Mouse (Mus musculus) testis, adult 2 months (tissue): Measurements from ENCODE around the gene Elovl3. TPM values are rescaled to one million over a fixed set of nuclear protein-coding genes. Genes with fewer than 3 reads are reported as not detected.

Experiments
- H3K27ac ChIP-seq: fragments of 200-500 bp; 2 replicates; pipeline ENCODE4 v1.5.1; 2012; ENCODE audit warnings: low read depth, low read length; ENCODE audit not compliant: control insufficient read depth, insufficient read depth
- H3K27me3 ChIP-seq: fragments of 200-500 bp; 2 replicates; pipeline ENCODE4 v1.6.1; 2012; ENCODE audit warnings: mild to moderate bottlenecking, low read length, moderate library complexity; ENCODE audit not compliant: control insufficient read depth, insufficient read depth
- H3K36me3 ChIP-seq: fragments of 200-500 bp; 2 replicates; pipeline ENCODE4 v1.6.1; 2012; ENCODE audit warnings: mild to moderate bottlenecking, low read length; ENCODE audit not compliant: control insufficient read depth, insufficient read depth
- H3K4me1 ChIP-seq: fragments of 200-500 bp; 2 replicates; pipeline ENCODE4 v1.6.1; 2012; ENCODE audit warnings: low read length; ENCODE audit not compliant: control insufficient read depth, insufficient read depth
- H3K4me3 ChIP-seq: fragments of 200-500 bp; 2 replicates; pipeline ENCODE4 v1.5.1; 2012; ENCODE audit warnings: low read depth, mild to moderate bottlenecking, low read length, moderate library complexity, mixed read lengths; ENCODE audit not compliant: control insufficient read depth
- CTCF ChIP-seq: fragments of 200-500 bp; IDR thresholded peaks from 2 replicates; pipeline ENCODE4 v1.5.1; 2012; ENCODE audit warnings: low read depth, mild to moderate bottlenecking, inconsistent platforms, low read length, moderate library complexity; ENCODE audit not compliant: control insufficient read depth, insufficient read depth, insufficient replicate concordance
- POLR2A ChIP-seq: fragments of 200-500 bp; IDR thresholded peaks from 2 replicates; pipeline ENCODE4 v1.6.1; 2012; ENCODE audit warnings: low read depth, mild to moderate bottlenecking, inconsistent platforms, low read length, moderate library complexity; ENCODE audit not compliant: control insufficient read depth
- polyA plus RNA-seq: library from polyadenylated mRNA; depleted of rRNA; stranded (reverse); fragments of >200 nt; gene quantifications from 2 replicates; pipeline ENCODE4 v1.2.3, GENCODE M21; 2012; rRNA removed

The Elovl3 gene
- 0.20 and 0.49 TPM in 2 replicates for polyA plus RNA-seq

- Histone ChIP-seq H3K4me1 (peaks cover 20% of the 10 kb centered on the region), H3K36me3 (no peaks in the 10 kb centered on the region), H3K27me3 (no peaks in the 10 kb centered on the region; the same call in none of the 2 replicates), H3K4me3 (no peak within 1 kb of the TSS), H3K27ac (no peak within 1 kb of the TSS)
- TF ChIP-seq CTCF (no peak), POLR2A (no peak)
These were observed at the start of gene Elovl3 for GRCm38 (mm10) chr19:46131694-46132525. Gene Elovl3 (plus strand): TSS chr19:46131897.

DNA sequence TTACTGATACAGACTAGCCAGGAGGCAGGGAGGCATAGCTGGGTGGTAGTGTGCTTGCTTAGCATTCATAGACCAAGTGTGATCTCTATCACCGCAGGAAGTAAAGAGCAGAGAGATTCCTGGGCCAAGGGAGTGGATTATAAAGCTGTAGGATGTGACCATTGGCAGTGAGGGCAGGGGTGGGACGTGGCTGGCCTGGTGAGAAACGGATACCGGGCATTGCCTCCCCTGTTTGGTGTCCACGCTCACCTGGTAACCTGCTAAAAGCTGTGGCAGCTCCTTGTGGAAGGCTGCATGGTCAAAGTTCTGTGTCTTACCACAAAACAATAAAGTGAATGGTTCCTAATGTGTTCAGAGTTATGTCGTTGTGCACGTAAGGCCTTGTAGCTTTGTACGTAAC, 46.5 kb upstream of the Elovl3 start:
- Histone ChIP-seq H3K4me1 (peaks cover 7% of the 10 kb centered on the region), H3K27me3 (no peaks in the 10 kb centered on the region), H3K27ac (no peak overlapping the region), H3K36me3 (peaks cover 10% of the 10 kb centered on the region), H3K4me3 (no peak overlapping the region)
- TF ChIP-seq CTCF: no peak
- no peak for TF ChIP-seq POLR2A

DNA sequence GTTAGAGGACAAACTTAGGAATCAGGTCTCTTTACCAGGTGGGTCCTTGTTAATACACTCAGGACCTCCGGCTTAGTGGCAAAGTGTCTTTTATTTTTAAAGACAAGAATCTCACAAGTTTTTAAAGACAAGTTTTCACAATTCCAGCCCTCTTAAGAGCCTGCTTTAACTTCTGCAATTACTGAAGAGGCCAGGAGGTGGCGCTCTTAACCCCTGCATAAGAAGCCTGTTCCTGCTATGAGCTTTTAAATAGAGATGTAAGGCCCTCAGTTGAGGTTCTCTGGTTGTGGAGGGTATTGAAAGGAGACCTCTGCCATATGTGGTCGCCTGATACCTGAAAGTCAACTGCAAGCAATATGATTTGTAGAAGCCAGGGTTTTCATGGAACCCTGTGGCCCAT, 45.4 kb upstream of the Elovl3 start:
- Histone ChIP-seq H3K27ac (no peak overlapping the region), H3K4me3 (no peak overlapping the region), H3K27me3 (no peaks in the 10 kb centered on the region), H3K36me3 (peaks cover 8% of the 10 kb centered on the region; the same call in 1 of the 2 replicates), H3K4me1 (peaks cover 7% of the 10 kb centered on the region)
- TF ChIP-seq CTCF (no peak), POLR2A (no peak)

DNA sequence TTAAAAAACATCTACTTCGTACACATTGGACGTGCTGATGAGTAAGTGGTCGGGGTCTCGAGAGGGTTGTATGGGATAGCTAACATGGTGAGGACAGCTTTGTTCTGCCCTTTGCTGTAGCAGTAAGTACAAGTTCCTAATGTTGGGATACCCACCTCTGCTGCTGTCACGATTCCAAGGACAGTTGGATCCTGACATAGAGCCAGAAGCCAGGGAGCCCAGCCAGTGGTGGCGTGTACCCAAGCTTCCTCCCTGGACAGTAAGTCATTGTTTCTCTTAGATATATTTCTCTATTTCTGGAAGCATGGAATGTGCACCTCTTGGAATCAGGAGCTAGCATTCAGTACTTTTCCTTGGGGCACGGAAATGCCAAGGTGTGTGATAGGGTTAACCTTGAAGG, 43.8 kb upstream of the Elovl3 start:
- Histone ChIP-seq H3K4me3 (no peak overlapping the region), H3K27ac (peak overlapping the region; percentile 44; the same call in 1 of the 2 replicates), H3K36me3 (peaks cover 7% of the 10 kb centered on the region; the same call in 1 of the 2 replicates), H3K4me1 (peaks cover 7% of the 10 kb centered on the region), H3K27me3 (no peaks in the 10 kb centered on the region)
- TF ChIP-seq CTCF: no peak
- no peak for TF ChIP-seq POLR2A

- Histone ChIP-seq H3K4me3 (no peak overlapping the region), H3K27ac (no peak overlapping the region), H3K36me3 (no peaks in the 10 kb centered on the region), H3K27me3 (no peaks in the 10 kb centered on the region), H3K4me1 (peaks cover 7% of the 10 kb centered on the region)
- no peak for TF ChIP-seq POLR2A
- no peak for TF ChIP-seq CTCF
These were observed 40.1 kb upstream of the Elovl3 start for GRCm38 (mm10) chr19:46091641-46092040.

GRCm38 (mm10) chr19:46094144-46094543, 37.6 kb upstream of the Elovl3 start:
- Histone ChIP-seq H3K4me3 (no peak overlapping the region), H3K27me3 (no peaks in the 10 kb centered on the region), H3K27ac (no peak overlapping the region), H3K36me3 (no peaks in the 10 kb centered on the region), H3K4me1 (no peaks in the 10 kb centered on the region; the same call in 1 of the 2 replicates)
- TF ChIP-seq POLR2A (no peak), CTCF (no peak)

DNA sequence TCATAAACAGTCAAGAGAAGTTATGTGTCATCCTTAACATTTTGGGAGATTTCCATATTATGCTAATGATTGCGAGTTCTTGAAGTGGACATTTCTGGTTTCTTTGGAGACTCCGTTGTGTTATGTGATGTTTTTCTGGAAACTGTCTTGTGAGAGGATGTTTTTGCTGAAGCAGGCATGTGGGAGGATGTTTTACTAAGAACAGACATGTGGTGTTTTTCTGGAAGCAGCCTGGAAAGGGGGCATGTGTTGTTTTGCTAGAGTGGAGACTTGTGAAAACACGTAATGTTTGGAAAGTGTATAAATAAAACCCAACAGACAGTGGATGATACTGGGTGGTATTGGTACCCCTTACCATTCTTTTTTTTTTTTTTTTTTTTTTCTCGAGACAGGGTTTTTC, 36.4 kb upstream of the Elovl3 start:
- H3K27ac ChIP-seq: no peak overlapping the region
- H3K27me3 ChIP-seq: no peaks in the 10 kb centered on the region
- no peak overlapping the region for H3K4me3 ChIP-seq
- no peak for TF ChIP-seq CTCF
- TF ChIP-seq POLR2A: no peak
- H3K4me1 ChIP-seq: no peaks in the 10 kb centered on the region
- no peaks in the 10 kb centered on the region for H3K36me3 ChIP-seq
